Mouse (Mus musculus): ENCODE data around the gene Zbtb9.

DNA sequence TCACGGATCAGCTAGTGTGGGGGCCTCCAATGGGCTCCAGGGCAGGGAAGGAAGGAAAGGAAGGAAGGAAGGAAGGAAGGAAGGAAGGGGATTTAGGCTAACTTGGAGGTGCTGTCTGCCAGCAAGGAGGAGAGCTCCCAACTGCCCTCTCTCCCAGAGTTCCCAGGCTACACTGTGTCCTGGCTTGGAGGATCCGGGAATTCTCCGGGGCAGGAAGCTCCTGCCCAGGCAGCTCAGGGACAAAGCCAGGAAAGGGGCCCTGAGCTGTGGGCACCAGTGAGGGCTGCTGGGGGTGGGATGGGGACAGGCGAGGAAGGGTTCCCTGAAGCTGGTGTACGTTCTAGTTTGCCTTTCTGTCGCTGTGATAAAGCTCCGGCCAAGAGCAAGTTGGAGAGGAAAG is 63.5 kb downstream of the Zbtb9 start:
- TF ChIP-seq CTCF (IDR thresholded peaks at IDR 0.05; ENCODE audit: borderline replicate concordance, insufficient read depth, low read length) (no peak), POLR2A (IDR thresholded peaks at IDR 0.05; ENCODE audit: low read depth, low read length) (no peak)

All from embryonic fibroblast, embryonic 13.5 days (primary cell).